Mouse (Mus musculus): ENCODE data around the gene Tpsb2. TPM values are rescaled to one million over a fixed set of nuclear protein-coding genes. Genes with fewer than 3 reads are reported as not detected.

Gene Tpsb2
- polyA plus RNA-seq, 1 experiment from 2014 or later, result not detected

DNA sequence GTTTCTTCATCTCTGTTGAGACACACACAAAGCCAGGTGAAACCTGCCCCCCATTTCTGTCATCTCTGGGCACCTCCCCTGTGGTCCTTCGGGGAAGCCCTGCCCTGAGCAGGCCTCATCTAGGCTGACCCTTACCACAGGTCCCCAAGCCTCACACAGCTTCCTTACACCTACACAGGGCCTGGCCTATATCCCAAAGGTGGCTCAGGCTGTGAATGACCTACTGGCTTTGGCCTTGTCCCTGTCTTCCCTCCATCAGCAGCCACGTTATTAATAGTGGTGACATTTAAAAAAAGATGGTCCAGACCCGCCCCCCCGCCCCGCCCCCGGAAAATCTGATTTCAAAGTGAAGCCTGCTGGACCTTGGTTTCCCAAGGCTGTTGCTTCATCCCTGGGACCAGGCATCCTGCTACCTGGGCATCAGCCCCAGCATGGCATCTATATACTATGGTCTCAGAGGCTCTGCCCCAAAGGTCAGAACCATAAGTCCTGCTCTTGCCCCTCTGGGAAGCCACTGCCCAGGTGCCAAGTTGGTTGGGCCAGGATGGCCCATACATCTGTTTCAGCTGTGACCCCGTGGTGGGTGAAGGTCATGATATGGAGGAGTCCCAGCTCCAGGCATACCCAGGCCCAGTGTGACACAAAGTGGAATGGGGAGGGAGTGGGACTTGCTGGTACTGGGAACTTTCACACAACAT, 42.3 kb downstream of the Tpsb2 start:
- no peak for ATAC-seq (ENCODE audit: low FRiP score)
- H3K4me1 ChIP-seq, result peaks cover 70% of the 10 kb centered on the region
- peaks cover 6% of the 10 kb centered on the region for H3K27me3 ChIP-seq
- no peak overlapping the region for H3K27ac ChIP-seq
- no peak overlapping the region for H3K4me3 ChIP-seq
- no peak overlapping the region for H3K9ac ChIP-seq
- H3K4me2 ChIP-seq (replicated peaks), result no peak overlapping the region
- 80% methylated on average over 7 of the region's 7 CpGs for whole genome bisulfite sequencing
- no peaks in the 10 kb centered on the region for H3K9me3 ChIP-seq (replicated peaks)
- no peaks in the 10 kb centered on the region for H3K36me3 ChIP-seq

- Histone ChIP-seq H3K4me3 (no peak overlapping the region), H3K9ac (no peak overlapping the region), H3K4me1 (peaks cover 68% of the 10 kb centered on the region), H3K27me3 (no peaks in the 10 kb centered on the region; the same call in 1 of the 2 replicates), H3K9me3 (replicated peaks) (no peaks in the 10 kb centered on the region), H3K4me2 (replicated peaks) (no peak overlapping the region), H3K27ac (0 out of 2 replicates have a peak overlapping the region, but pooled peaks have one; percentile 12), H3K36me3 (no peaks in the 10 kb centered on the region)
- WGBS, result 70% methylated on average over 7 of the region's 7 CpGs
- ATAC-seq (ENCODE audit: low FRiP score), result no peak
Measured at GRCm38 (mm10) chr17:25409621-25410020, 43.5 kb downstream of the Tpsb2 start.

- peaks cover 68% of the 10 kb centered on the region for H3K4me1 ChIP-seq
- WGBS, result 80% methylated on average over 6 of the region's 6 CpGs
Measured at GRCm38 (mm10) chr17:25410180-25410579, 44.1 kb downstream of the Tpsb2 start.

DNA sequence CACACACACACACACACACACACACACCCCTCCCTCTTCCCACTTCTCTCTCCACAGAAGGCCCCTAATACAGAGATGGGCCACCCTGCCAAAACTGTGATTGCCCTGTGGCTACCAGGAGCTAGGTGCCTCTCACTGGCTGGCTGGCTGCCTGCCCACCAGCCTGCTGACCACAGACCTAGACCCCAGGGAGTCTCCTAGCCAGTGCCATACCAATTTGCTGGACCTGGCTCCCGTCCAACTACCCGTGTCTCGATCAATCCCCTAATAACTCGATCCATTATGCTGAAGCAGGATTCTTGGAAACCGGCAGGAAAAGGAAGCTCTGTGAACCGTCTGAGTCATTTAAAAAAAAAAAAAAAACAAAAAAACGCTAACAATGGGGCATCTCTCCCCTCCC, 44.7 kb downstream of the Tpsb2 start:
- Histone ChIP-seq H3K4me3 (no peak overlapping the region), H3K27me3 (no peaks in the 10 kb centered on the region), H3K9me3 (replicated peaks) (no peaks in the 10 kb centered on the region), H3K27ac (peak overlapping the region; percentile 64), H3K4me1 (peaks cover 68% of the 10 kb centered on the region), H3K4me2 (replicated peaks) (no peak overlapping the region), H3K9ac (no peak overlapping the region), H3K36me3 (no peaks in the 10 kb centered on the region)
- ATAC-seq (ENCODE audit: low FRiP score), result no peak
- 42% methylated on average over 7 of the region's 7 CpGs for WGBS

More at GRCm38 (mm10) chr17:25410180-25410579, 44.1 kb downstream of the Tpsb2 start:
- no peak overlapping the region for H3K9ac ChIP-seq
- H3K9me3 ChIP-seq (replicated peaks), result no peaks in the 10 kb centered on the region
- H3K4me3 ChIP-seq, result no peak overlapping the region
- no peak overlapping the region for H3K4me2 ChIP-seq (replicated peaks)
- H3K27ac ChIP-seq, result 0 out of 2 replicates have a peak overlapping the region, but pooled peaks have one; percentile 30
- ATAC-seq (ENCODE audit: low FRiP score), result no peak
- no peaks in the 10 kb centered on the region for H3K27me3 ChIP-seq
- H3K36me3 ChIP-seq, result no peaks in the 10 kb centered on the region

DNA sequence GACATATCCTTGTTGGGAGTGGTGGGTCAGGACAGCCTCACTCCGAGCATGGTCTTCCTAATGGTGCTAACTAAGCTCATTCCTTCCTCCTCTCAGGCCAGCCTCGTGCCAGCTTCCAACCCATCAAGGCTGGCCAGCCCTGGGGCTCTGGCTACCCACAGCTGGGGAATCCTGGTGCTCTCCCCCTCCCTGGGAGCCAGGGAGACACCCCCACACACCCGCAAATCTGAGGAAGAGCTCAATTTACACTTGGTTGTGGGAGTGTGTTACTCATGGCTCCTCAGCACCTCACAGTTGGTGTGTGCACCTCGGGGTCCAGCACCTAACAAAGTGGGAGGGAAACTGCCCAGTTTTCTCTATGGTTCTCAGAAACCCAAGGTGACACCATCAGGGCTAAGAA, 45.1 kb downstream of the Tpsb2 start:
- H3K27me3 ChIP-seq, result no peaks in the 10 kb centered on the region
- H3K27ac ChIP-seq, result peak overlapping the region; percentile 64
- no peak for ATAC-seq (ENCODE audit: low FRiP score)
- peaks cover 68% of the 10 kb centered on the region for H3K4me1 ChIP-seq
- 77% methylated on average over 4 of the region's 4 CpGs for WGBS
- H3K9ac ChIP-seq, result no peak overlapping the region
- H3K4me2 ChIP-seq (replicated peaks), result no peak overlapping the region
- H3K36me3 ChIP-seq, result no peaks in the 10 kb centered on the region
- H3K9me3 ChIP-seq (replicated peaks), result no peaks in the 10 kb centered on the region
- no peak overlapping the region for H3K4me3 ChIP-seq

- 77% methylated on average over 4 of the region's 4 CpGs for WGBS
- Histone ChIP-seq H3K4me1 (peaks cover 76% of the 10 kb centered on the region), H3K9ac (no peak overlapping the region), H3K27ac (no peak overlapping the region), H3K9me3 (replicated peaks) (no peaks in the 10 kb centered on the region), H3K4me2 (replicated peaks) (no peak overlapping the region), H3K4me3 (no peak overlapping the region), H3K36me3 (no peaks in the 10 kb centered on the region), H3K27me3 (no peaks in the 10 kb centered on the region)
- ATAC-seq (ENCODE audit: low FRiP score), result no peak
Measured at GRCm38 (mm10) chr17:25414209-25414608, 48.1 kb downstream of the Tpsb2 start.

DNA sequence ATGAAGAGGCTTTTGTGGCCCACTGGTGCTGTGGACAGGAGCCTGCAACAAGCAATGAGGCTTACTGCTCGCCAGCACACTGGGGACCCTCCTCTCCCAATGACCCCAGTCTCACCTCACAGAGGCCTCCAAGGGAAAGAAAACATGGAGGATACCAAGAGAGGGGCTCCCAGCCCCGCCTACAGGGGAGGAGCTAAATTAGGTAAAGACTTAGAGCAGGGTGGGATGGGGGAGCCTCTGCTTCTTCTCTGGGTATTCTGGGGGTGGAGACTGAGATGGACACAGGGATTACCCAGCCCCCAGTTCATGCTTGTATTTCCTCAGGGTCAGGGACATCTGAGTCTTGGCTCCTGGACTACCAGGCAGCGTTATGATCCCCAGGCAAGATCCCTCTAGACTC, 48.8 kb downstream of the Tpsb2 start:
- Histone ChIP-seq H3K4me2 (replicated peaks) (0 out of 2 replicates have a peak overlapping the region, but pooled peaks have one; percentile 25), H3K4me3 (no peak overlapping the region), H3K9ac (0 out of 2 replicates have a peak overlapping the region, but pooled peaks have one; percentile 45), H3K4me1 (peaks cover 78% of the 10 kb centered on the region), H3K27ac (peak overlapping the region; percentile 86), H3K36me3 (no peaks in the 10 kb centered on the region), H3K9me3 (replicated peaks) (no peaks in the 10 kb centered on the region), H3K27me3 (no peaks in the 10 kb centered on the region)
- no peak for ATAC-seq (ENCODE audit: low FRiP score)
- WGBS, result 28% methylated on average over 3 of the region's 3 CpGs

- peak; percentile 48 for ATAC-seq (ENCODE audit: low FRiP score)
- H3K27me3 ChIP-seq, result no peaks in the 10 kb centered on the region
- no peak overlapping the region for H3K4me3 ChIP-seq
- peak overlapping the region; percentile 25 for H3K4me2 ChIP-seq (replicated peaks)
- peak overlapping the region; percentile 86 for H3K27ac ChIP-seq
- no peaks in the 10 kb centered on the region for H3K9me3 ChIP-seq (replicated peaks)
- H3K36me3 ChIP-seq, result no peaks in the 10 kb centered on the region
- WGBS, result 4% methylated on average over 6 of the region's 6 CpGs
- H3K4me1 ChIP-seq, result peaks cover 78% of the 10 kb centered on the region
- H3K9ac ChIP-seq, result peak overlapping the region; percentile 45
Measured at GRCm38 (mm10) chr17:25415421-25415913, 49.4 kb downstream of the Tpsb2 start.

DNA sequence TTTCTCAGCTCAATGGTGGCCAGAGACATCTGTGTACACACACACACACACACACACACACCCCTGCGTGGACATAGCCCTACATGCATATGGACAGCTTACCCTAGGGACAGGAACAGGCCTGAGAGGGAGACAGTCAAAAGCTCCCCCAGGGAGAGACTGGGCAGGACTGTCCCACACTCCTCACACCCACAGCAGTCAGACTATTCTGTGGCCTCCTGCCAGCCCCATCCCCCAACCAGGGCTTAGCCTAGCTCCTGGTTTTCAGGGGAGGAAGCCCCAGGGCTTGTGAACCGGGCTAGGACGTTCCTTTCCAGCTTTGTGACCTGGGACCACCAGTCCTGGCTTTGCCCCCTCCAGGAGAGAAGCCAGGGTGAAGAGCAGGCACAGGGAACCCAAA, 50.1 kb downstream of the Tpsb2 start:
- Histone ChIP-seq H3K4me2 (replicated peaks) (peak overlapping the region; percentile 25; the same call in 1 of the 2 replicates), H3K4me3 (no peak overlapping the region), H3K27me3 (no peaks in the 10 kb centered on the region), H3K27ac (peak overlapping the region; percentile 86), H3K36me3 (no peaks in the 10 kb centered on the region), H3K9ac (0 out of 2 replicates have a peak overlapping the region, but pooled peaks have one; percentile 24), H3K4me1 (peaks cover 75% of the 10 kb centered on the region), H3K9me3 (replicated peaks) (no peaks in the 10 kb centered on the region)
- peak; percentile 29; the same call in 1 of the 2 replicates for ATAC-seq (ENCODE audit: low FRiP score)
- 13% methylated on average over 3 of the region's 3 CpGs for WGBS

DNA sequence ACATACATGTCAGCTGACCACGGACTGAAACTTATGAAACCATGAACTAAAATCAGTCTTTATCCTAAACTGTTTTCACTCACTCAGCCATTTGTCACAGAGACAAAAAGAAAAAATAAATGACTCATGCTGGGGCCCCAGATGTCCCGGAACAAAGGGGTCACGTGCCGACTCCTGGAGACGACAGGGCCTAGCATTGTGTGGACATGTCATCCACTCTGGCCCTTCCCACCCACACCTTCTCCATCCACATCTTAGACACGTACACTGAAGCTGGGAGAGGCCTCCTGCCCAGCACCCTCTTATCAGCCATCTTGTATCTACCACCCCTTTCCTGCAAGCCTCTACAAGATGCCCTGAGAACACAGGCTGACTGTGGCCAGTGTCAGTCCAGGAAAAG, 51.9 kb downstream of the Tpsb2 start:
- Histone ChIP-seq H3K36me3 (no peaks in the 10 kb centered on the region; the same call in 1 of the 2 replicates), H3K4me3 (no peak overlapping the region), H3K9ac (no peak overlapping the region), H3K9me3 (replicated peaks) (no peaks in the 10 kb centered on the region), H3K4me2 (replicated peaks) (no peak overlapping the region), H3K27me3 (no peaks in the 10 kb centered on the region), H3K27ac (no peak overlapping the region), H3K4me1 (peaks cover 71% of the 10 kb centered on the region)
- ATAC-seq (ENCODE audit: low FRiP score), result no peak
- 52% methylated on average over 6 of the region's 6 CpGs for WGBS

Data from hindbrain, embryonic 12.5 days (tissue).